Comparison of ENCODE assay signal across 18 mouse cellular contexts in the genomic region with DNA sequence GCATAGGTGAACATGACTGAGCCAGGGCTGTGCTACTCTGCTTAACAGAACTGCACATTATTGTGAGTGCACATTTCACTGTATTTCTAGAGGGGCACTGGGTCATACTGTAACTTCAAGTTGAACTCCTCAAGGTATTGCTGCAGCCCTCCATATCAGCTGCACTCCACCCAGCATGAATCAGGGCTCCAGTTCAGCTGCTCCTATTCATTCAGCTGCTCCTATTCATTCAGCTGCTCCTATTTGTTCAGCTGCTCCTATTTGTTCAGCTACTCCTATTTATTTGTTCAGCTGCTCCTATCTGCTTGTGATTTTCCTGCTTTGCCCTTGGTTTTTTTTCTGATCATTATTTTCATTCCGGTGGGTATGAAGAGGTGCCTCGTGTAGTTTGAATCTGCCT. TPM values are rescaled to one million over a fixed set of nuclear protein-coding genes. Genes with fewer than 3 reads are reported as not detected.
"Had no signal": no experiment of that assay in that cellular context is flagged by ENCODE, and none has a peak within 500 bp of the region (broad histone marks: within the 10 kb centered on the region; RNA-seq: fewer than 3 reads in every experiment).

No protein-coding gene starts in this region.

- H3K9ac ChIP-seq: kidney, embryonic 15.5 days; liver, embryonic 13.5 days; midbrain, embryonic 12.5 days; midbrain, embryonic 15.5 days had no signal

- ATAC-seq: midbrain, embryonic 15.5 days had no signal

- DNase-seq: kidney, postnatal 10 days; kidney, postnatal 36 days; layer of hippocampus, postnatal 36 days; liver, embryonic 13.5 days; lung, adult 2 months; thymus, adult 18-20 months; thymus, postnatal 36 days had no signal

- H3K27ac ChIP-seq: kidney, embryonic 15.5 days; left cerebral cortex, adult 2 months; liver, embryonic 13.5 days; macrophage; midbrain, embryonic 12.5 days; midbrain, embryonic 15.5 days had no signal

- H3K9me3 ChIP-seq: kidney, embryonic 15.5 days; liver, embryonic 13.5 days; midbrain, embryonic 12.5 days; midbrain, embryonic 15.5 days had no signal

- H3K4me2 ChIP-seq: kidney, embryonic 15.5 days; liver, embryonic 13.5 days; midbrain, embryonic 12.5 days; midbrain, embryonic 15.5 days had no signal

- H3K36me3 ChIP-seq: kidney, embryonic 15.5 days; liver, embryonic 13.5 days; midbrain, embryonic 12.5 days; midbrain, embryonic 15.5 days had no signal

- H3K4me3 ChIP-seq: kidney, embryonic 15.5 days; left cerebral cortex, adult 2 months; liver, embryonic 13.5 days; midbrain, embryonic 12.5 days; midbrain, embryonic 15.5 days had no signal

RNA-seq across cellular contexts. Expression of a gene that starts 41.3 kb away (rescaled TPM):
- total RNA-seq: layer of hippocampus, postnatal 10 days; layer of hippocampus, postnatal 36 days; left cerebral cortex, adult 2 months; left cerebral cortex, postnatal 10 days had no signal
- polyA plus RNA-seq: midbrain, embryonic 12.5 days; neural tube, embryonic 11.5 days; neural tube, embryonic 14.5 days; testis, adult 2 months had no signal

RNA-seq across cellular contexts. Expression of a gene that starts 58.4 kb away (rescaled TPM):
- total RNA-seq: megakaryocyte, adult 5-6 weeks had no signal
- polyA plus RNA-seq: macrophage had no signal
